Mouse (Mus musculus) thymus, adult 2 months (tissue): ENCODE measurements around the gene Gm49342.

Experiments
- CTCF ChIP-seq: fragments of 200-500 bp; IDR thresholded peaks from 2 replicates; pipeline ENCODE4 v1.5.1; 2012; ENCODE audit warnings: mild to moderate bottlenecking, control low read depth, low read length, moderate library complexity, borderline replicate concordance; ENCODE audit not compliant: control insufficient read depth, poor library complexity, insufficient read depth; ENCODE audit errors: extremely low read depth
- POLR2A ChIP-seq: fragments of 200-500 bp; IDR thresholded peaks from 2 replicates; pipeline ENCODE4 v1.6.1; 2012; ENCODE audit warnings: mild to moderate bottlenecking, low read length, control low read depth, moderate library complexity; ENCODE audit not compliant: control insufficient read depth, poor library complexity, insufficient read depth; ENCODE audit errors: extremely low read depth

DNA sequence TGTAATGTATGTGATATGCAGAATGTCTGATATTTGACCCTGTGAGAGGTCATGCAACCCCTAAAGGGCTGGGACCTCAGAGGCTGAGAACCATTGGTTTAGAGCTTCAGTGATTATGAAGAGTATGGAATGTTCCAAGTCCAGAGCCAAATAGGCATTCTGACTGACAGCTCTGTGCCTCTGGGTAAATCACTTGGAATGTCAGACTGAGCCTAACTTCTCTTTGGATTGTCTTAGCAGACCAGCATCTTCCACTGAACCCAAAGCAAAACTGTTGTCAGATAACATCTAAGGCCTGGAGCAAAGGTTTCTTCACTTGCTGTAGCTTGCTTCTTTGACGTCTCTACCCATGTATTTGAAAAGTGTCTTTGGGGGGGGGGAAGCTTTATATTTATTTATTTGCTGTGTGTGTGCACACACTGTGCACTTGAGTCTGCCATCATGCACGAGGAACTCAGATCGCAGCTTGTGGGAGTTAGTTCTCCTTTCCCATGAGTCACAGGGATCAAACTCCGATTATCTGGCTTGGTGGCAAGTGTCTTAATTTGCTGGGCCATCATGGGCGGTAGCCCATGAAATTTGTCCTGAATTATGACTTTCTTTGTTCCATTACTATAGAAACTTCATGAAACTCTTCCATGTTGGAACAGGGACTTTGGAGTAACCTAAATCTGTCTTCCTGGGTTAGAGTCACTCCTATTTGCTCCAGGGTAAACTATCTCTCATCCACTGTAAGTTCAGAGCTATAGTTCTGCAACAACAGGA lies 24.1 kb downstream of the Gm49342 start:
- TF ChIP-seq CTCF: no peak
- TF ChIP-seq POLR2A: no peak
